In the genomic region with DNA sequence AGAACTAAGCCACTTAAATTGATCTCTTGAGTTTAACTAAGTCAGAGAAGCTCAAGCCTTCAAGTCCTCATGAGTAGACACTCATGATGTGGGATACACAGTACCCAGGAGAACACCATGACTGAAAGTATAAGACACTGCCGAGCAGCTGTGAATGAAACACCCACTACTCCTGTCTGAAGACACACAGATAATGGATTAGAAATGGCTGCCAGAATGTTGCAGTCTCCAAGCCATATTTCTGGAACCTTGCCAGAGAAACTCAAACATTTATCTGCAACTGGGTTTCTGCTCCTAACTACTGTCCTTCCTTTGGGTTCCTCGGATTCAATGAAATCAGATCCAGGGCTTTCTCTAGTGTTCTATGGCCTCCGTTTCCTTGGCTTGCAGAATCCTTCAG, we compare ENCODE assay signal across 30 mouse cellular contexts. TPM values are rescaled to one million over a fixed set of nuclear protein-coding genes. Genes with fewer than 3 reads are reported as not detected.
"Had no signal": no experiment of that assay in that cellular context is flagged by ENCODE, and none has a peak within 500 bp of the region (broad histone marks: within the 10 kb centered on the region; RNA-seq: fewer than 3 reads in every experiment).

No protein-coding gene starts in this region.

- ATAC-seq: hindbrain, embryonic 16.5 days; inflammation-experienced regulatory T-cells, adult 6 months; intestine, embryonic 15.5 days; intestine, postnatal 0 days had no signal

- H3K4me3 ChIP-seq: heart, embryonic 10.5 days; heart, embryonic 12.5 days; hindbrain, embryonic 10.5 days; hindbrain, embryonic 12.5 days; intestine, embryonic 15.5 days; left cerebral cortex, adult 2 months; limb, embryonic 10.5 days; limb, embryonic 12.5 days had no signal

- DNase-seq: gastrocnemius, postnatal 25 days; heart, adult 18-20 months; heart, postnatal 10 days; heart, postnatal 4 days; kidney, adult 18-20 months; kidney, adult 8-10 months; kidney, postnatal 14 days; kidney, postnatal 36 days; liver had no signal

- H3K4me2 ChIP-seq: heart, embryonic 12.5 days; hindbrain, embryonic 12.5 days; hindbrain, embryonic 14.5 days; intestine, embryonic 15.5 days; limb, embryonic 12.5 days; liver, embryonic 11.5 days had no signal

- H3K9ac ChIP-seq: heart, embryonic 12.5 days; hindbrain, embryonic 12.5 days; hindbrain, embryonic 14.5 days; intestine, embryonic 15.5 days; limb, embryonic 12.5 days had no signal

- H3K36me3 ChIP-seq: heart, embryonic 10.5 days; heart, embryonic 12.5 days; hindbrain, embryonic 10.5 days; hindbrain, embryonic 12.5 days; intestine, embryonic 15.5 days; limb, embryonic 10.5 days; limb, embryonic 12.5 days had no signal

- H3K27me3 ChIP-seq: heart, embryonic 12.5 days; hindbrain, embryonic 12.5 days; intestine, embryonic 15.5 days; limb, embryonic 12.5 days had no signal

- H3K27ac ChIP-seq: heart, embryonic 10.5 days; hindbrain, embryonic 10.5 days; hindbrain, embryonic 12.5 days; hindbrain, embryonic 14.5 days; intestine, embryonic 15.5 days; kidney, postnatal 0 days; left cerebral cortex, adult 2 months; limb, embryonic 10.5 days; limb, embryonic 12.5 days had no signal

- H3K9me3 ChIP-seq: heart, embryonic 10.5 days; heart, embryonic 12.5 days; hindbrain, embryonic 10.5 days; hindbrain, embryonic 12.5 days; intestine, embryonic 15.5 days; limb, embryonic 10.5 days; limb, embryonic 12.5 days had no signal

- H3K4me1 ChIP-seq: heart, embryonic 10.5 days; hindbrain, embryonic 10.5 days; hindbrain, embryonic 12.5 days; intestine, embryonic 15.5 days; limb, embryonic 10.5 days; limb, embryonic 12.5 days had no signal

RNA-seq across cellular contexts. Expression of a gene that starts 23.0 kb away (rescaled TPM):
- total RNA-seq: granulocyte monocyte progenitor cell, adult 5-6 weeks had no signal
- polyA plus RNA-seq: inflammation-experienced regulatory T-cells, adult 6 months had no signal

RNA-seq across cellular contexts. Expression of a gene that starts 48.1 kb away (rescaled TPM):
- total RNA-seq: gastrocnemius, adult 18-20 months; gastrocnemius, adult 8-10 months; gastrocnemius, postnatal 25 days; gastrocnemius, postnatal 4 days; granulocyte monocyte progenitor cell, adult 5-6 weeks; left cerebral cortex, adult 2 months; left cerebral cortex, postnatal 36 days had no signal
- polyA plus RNA-seq: heart, embryonic 10.5 days; heart, embryonic 12.5 days; heart, embryonic 14.5 days; hindbrain, embryonic 10.5 days; hindbrain, embryonic 12.5 days; inflammation-experienced regulatory T-cells, adult 6 months; kidney, embryonic 14.5 days; kidney, postnatal 0 days; limb, embryonic 10.5 days; limb, embryonic 12.5 days; liver, embryonic 11.5 days had no signal
